Mouse (Mus musculus): ENCODE measurements around the gene Bhlha15.

DNA sequence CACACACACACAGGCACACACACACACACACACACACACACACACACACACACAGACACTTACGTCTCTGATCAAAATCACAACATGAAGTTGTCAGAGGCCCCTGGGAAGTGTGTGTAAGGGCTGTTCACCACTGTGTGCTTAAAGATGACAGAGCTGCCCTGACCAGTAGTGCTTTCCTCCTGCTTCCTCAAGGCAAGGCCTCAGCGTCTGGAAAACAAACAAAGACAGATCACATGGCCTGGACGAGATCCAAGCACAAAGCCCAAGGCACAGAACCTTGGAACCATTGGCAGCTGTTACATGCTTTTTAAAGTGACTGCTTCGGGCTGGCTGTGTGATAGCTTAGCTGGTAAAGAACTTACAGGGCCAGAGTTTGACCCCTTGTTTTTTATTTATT is 31.5 kb upstream of the Bhlha15 start:
- TF ChIP-seq CTCF (IDR thresholded peaks at IDR 0.05; ENCODE audit: low read depth, low read length) (no peak), GATA1 (IDR thresholded peaks at IDR 0.05; ENCODE audit: borderline replicate concordance, low read length) (no peak), TAL1 (conservative IDR thresholded peaks at IDR 0.05; ENCODE audit: low read depth, low read length) (no peak)
